Mouse (Mus musculus) myocyte (in vitro differentiated cells): ENCODE results near the gene Pacrg. TPM values are rescaled to one million over a fixed set of nuclear protein-coding genes. Genes with fewer than 3 reads are reported as not detected.
A peak's percentile ranks its signal among the peaks of the same experiment; 100 is the strongest.

ENCODE experiments used
- H3K27me3 ChIP-seq: one replicate; pipeline ENCODE4 v1.6.1; 2011; ENCODE audit not compliant: control insufficient read depth, insufficient read depth, insufficient read length
- H3K36me3 ChIP-seq: one replicate; pipeline ENCODE4 v1.6.1; 2011; ENCODE audit not compliant: control insufficient read depth, insufficient read depth
- H3K4me2 ChIP-seq: one replicate; pipeline ENCODE4 v1.6.1; 2011; ENCODE audit warnings: low read depth, control low read depth
- H3K4me3 ChIP-seq: one replicate; pipeline ENCODE4 v1.5.1; 2011; ENCODE audit warnings: mild to moderate bottlenecking, control low read depth, moderate library complexity
- H3K79me2 ChIP-seq: one replicate; pipeline ENCODE4 v1.6.1; 2011; ENCODE audit not compliant: control insufficient read depth, insufficient read depth
- H3ac ChIP-seq: one replicate; pipeline ENCODE4 v1.6.1; 2011; ENCODE audit not compliant: control insufficient read depth, insufficient read length
- CEBPB ChIP-seq: IDR thresholded peaks from 2 replicates; pipeline ENCODE4 v1.6.1; 2011; ENCODE audit warnings: mild to moderate bottlenecking, moderate library complexity; ENCODE audit not compliant: poor library complexity, insufficient read depth, severe bottlenecking
- E2F4 ChIP-seq: IDR thresholded peaks from one replicate; pipeline ENCODE4 v1.6.1; 2011; ENCODE audit warnings: mild to moderate bottlenecking, control low read depth, moderate library complexity; ENCODE audit not compliant: insufficient read depth
- MAX ChIP-seq: IDR thresholded peaks from one replicate; pipeline ENCODE4 v1.6.1; 2011; ENCODE audit warnings: low read depth, mild to moderate bottlenecking, control low read depth
- MYOD1 ChIP-seq, 3 experiments: IDR thresholded peaks; one replicate each; pipeline ENCODE4 v1.6.1; 2011; ENCODE audit warnings: control low read depth in 2 of 3, low read depth in 2 of 3, mild to moderate bottlenecking in 2 of 3, moderate library complexity in 1 of 3; ENCODE audit not compliant: insufficient read length in 2 of 3, control insufficient read depth in 1 of 3
- MYOG ChIP-seq, 3 experiments: IDR thresholded peaks; one replicate each; pipeline ENCODE4 v1.6.1; 2011; ENCODE audit warnings: control low read depth in 2 of 3, low read depth in 2 of 3, mild to moderate bottlenecking in 2 of 3; ENCODE audit not compliant: insufficient read length in 2 of 3, control insufficient read depth in 1 of 3, insufficient read depth in 1 of 3
- POLR2A ChIP-seq: IDR thresholded peaks from one replicate; pipeline ENCODE4 v1.6.1; 2011; ENCODE audit warnings: low read depth, mild to moderate bottlenecking, control low read depth, moderate library complexity; ENCODE audit not compliant: insufficient read length
- POLR2AphosphoS2 ChIP-seq: IDR thresholded peaks from one replicate; pipeline ENCODE4 v1.6.1; 2011; ENCODE audit warnings: low read depth, control low read depth; ENCODE audit not compliant: insufficient read length
- REST ChIP-seq: IDR thresholded peaks from one replicate; pipeline ENCODE4 v1.6.1; 2011; ENCODE audit warnings: mild to moderate bottlenecking, control low read depth, moderate library complexity; ENCODE audit not compliant: insufficient read depth, insufficient read length
- SRF ChIP-seq: IDR thresholded peaks from one replicate; pipeline ENCODE4 v1.6.1; 2011; ENCODE audit warnings: low read depth; ENCODE audit not compliant: control insufficient read depth, insufficient read length
- TCF12 ChIP-seq: IDR thresholded peaks from one replicate; pipeline ENCODE4 v1.6.1; 2011; ENCODE audit warnings: mild to moderate bottlenecking, control low read depth; ENCODE audit not compliant: poor library complexity, insufficient read depth, severe bottlenecking
- TCF3 ChIP-seq: IDR thresholded peaks from one replicate; pipeline ENCODE4 v1.6.1; 2011; ENCODE audit warnings: low read depth, control low read depth; ENCODE audit not compliant: insufficient read length
- USF1 ChIP-seq: IDR thresholded peaks from one replicate; pipeline ENCODE4 v1.6.1; 2011; ENCODE audit warnings: low read depth, mild to moderate bottlenecking, control low read depth, moderate library complexity
- polyA plus RNA-seq: library from polyadenylated mRNA; unstranded; fragments of >200 nt; fragmentation: generic; extraction: Trizol; gene quantifications from one replicate; pipeline ENCODE4 v1.2.1, GENCODE M21; 2012; ENCODE audit warnings: missing spikeins

Gene Pacrg
- polyA plus RNA-seq, 1 experiment, result 0.64 TPM

- no peak overlapping the region for H3ac ChIP-seq
- H3K4me2 ChIP-seq, result no peak overlapping the region
- H3K79me2 ChIP-seq, result no peaks in the 10 kb centered on the region
- H3K36me3 ChIP-seq, result no peaks in the 10 kb centered on the region
- no peaks in the 10 kb centered on the region for H3K27me3 ChIP-seq
- no peak overlapping the region for H3K4me3 ChIP-seq
- TF ChIP-seq TCF3, result no peak
- TF ChIP-seq CEBPB, result no peak
- no peak for TF ChIP-seq POLR2AphosphoS2
- TF ChIP-seq REST, result no peak
- TF ChIP-seq MAX, result no peak
- no peak for TF ChIP-seq TCF12
- TF ChIP-seq MYOD1 (IDR thresholded peaks at IDR 0.05; ENCODE audit: control insufficient read depth in 1 of 3, insufficient read length in 2 of 3, low read depth in 2 of 3), result no peak
- no peak for TF ChIP-seq E2F4
- TF ChIP-seq MYOG (IDR thresholded peaks at IDR 0.05; ENCODE audit: control insufficient read depth in 1 of 3, insufficient read depth in 1 of 3, insufficient read length in 2 of 3, low read depth in 2 of 3), result no peak
Observed at GRCm38 (mm10) chr17:10807261-10807998, 32.7 kb downstream of the Pacrg start.

- no peak for TF ChIP-seq USF1
- TF ChIP-seq POLR2A, result no peak
- TF ChIP-seq CEBPB, result no peak
- TF ChIP-seq E2F4, result no peak
- TF ChIP-seq TCF12, result no peak
- TF ChIP-seq POLR2AphosphoS2, result no peak
- no peak for TF ChIP-seq TCF3
- TF ChIP-seq REST, result no peak
- no peak for TF ChIP-seq MAX
- no peak for TF ChIP-seq SRF
- TF ChIP-seq MYOD1 (IDR thresholded peaks at IDR 0.05; ENCODE audit: control insufficient read depth in 1 of 3, insufficient read length in 2 of 3, low read depth in 2 of 3), result no peak
- no peak for TF ChIP-seq MYOG (IDR thresholded peaks at IDR 0.05; ENCODE audit: control insufficient read depth in 1 of 3, insufficient read depth in 1 of 3, insufficient read length in 2 of 3, low read depth in 2 of 3)
- H3K79me2 ChIP-seq, result no peaks in the 10 kb centered on the region
- H3K4me2 ChIP-seq, result no peak overlapping the region
- H3K27me3 ChIP-seq, result no peaks in the 10 kb centered on the region
- no peak overlapping the region for H3ac ChIP-seq
- H3K4me3 ChIP-seq, result no peak overlapping the region
- H3K36me3 ChIP-seq, result no peaks in the 10 kb centered on the region
Observed at GRCm38 (mm10) chr17:10806692-10807091, 33.4 kb downstream of the Pacrg start.

- Histone ChIP-seq H3ac (no peak overlapping the region), H3K4me3 (no peak overlapping the region), H3K4me2 (no peak overlapping the region), H3K27me3 (no peaks in the 10 kb centered on the region), H3K79me2 (no peaks in the 10 kb centered on the region), H3K36me3 (no peaks in the 10 kb centered on the region)
- no peak for TF ChIP-seq TCF3
- no peak for TF ChIP-seq E2F4
- TF ChIP-seq POLR2A, result no peak
- no peak for TF ChIP-seq MYOD1 (IDR thresholded peaks at IDR 0.05; ENCODE audit: control insufficient read depth in 1 of 3, insufficient read length in 2 of 3, low read depth in 2 of 3)
- no peak for TF ChIP-seq MYOG (IDR thresholded peaks at IDR 0.05; ENCODE audit: control insufficient read depth in 1 of 3, insufficient read depth in 1 of 3, insufficient read length in 2 of 3, low read depth in 2 of 3)
- no peak for TF ChIP-seq TCF12
- TF ChIP-seq CEBPB, result no peak
- TF ChIP-seq USF1, result no peak
- no peak for TF ChIP-seq MAX
- no peak for TF ChIP-seq REST
- TF ChIP-seq POLR2AphosphoS2, result no peak
- no peak for TF ChIP-seq SRF
Observed at GRCm38 (mm10) chr17:10791661-10792060, 48.5 kb downstream of the Pacrg start.

- no peak overlapping the region for H3ac ChIP-seq
- H3K4me3 ChIP-seq, result no peak overlapping the region
- no peaks in the 10 kb centered on the region for H3K79me2 ChIP-seq
- no peak for TF ChIP-seq REST
- TF ChIP-seq MYOD1 (IDR thresholded peaks at IDR 0.05; ENCODE audit: control insufficient read depth in 1 of 3, insufficient read length in 2 of 3, low read depth in 2 of 3), result peak in 2 of 3 experiments; percentile 44 to 62
- TF ChIP-seq MYOG (IDR thresholded peaks at IDR 0.05; ENCODE audit: control insufficient read depth in 1 of 3, insufficient read depth in 1 of 3, insufficient read length in 2 of 3, low read depth in 2 of 3), result peak in 2 of 3 experiments; percentile 35 to 42
- no peak overlapping the region for H3K4me2 ChIP-seq
- H3K36me3 ChIP-seq, result no peaks in the 10 kb centered on the region
- H3K27me3 ChIP-seq, result no peaks in the 10 kb centered on the region
Observed at GRCm38 (mm10) chr17:10784401-10784920, 55.6 kb downstream of the Pacrg start.

- H3K36me3 ChIP-seq, result no peaks in the 10 kb centered on the region
- H3K4me3 ChIP-seq, result no peak overlapping the region
- no peak overlapping the region for H3K4me2 ChIP-seq
- no peaks in the 10 kb centered on the region for H3K27me3 ChIP-seq
- no peaks in the 10 kb centered on the region for H3K79me2 ChIP-seq
- H3ac ChIP-seq, result no peak overlapping the region
- TF ChIP-seq TCF3 (no peak), CEBPB (no peak), MYOD1 (IDR thresholded peaks at IDR 0.05; ENCODE audit: control insufficient read depth in 1 of 3, insufficient read length in 2 of 3, low read depth in 2 of 3) (no peak)
Observed at GRCm38 (mm10) chr17:10776503-10776902, 63.6 kb downstream of the Pacrg start.
